Comparison of ENCODE assay signal across 10 mouse cellular contexts in genomic region chr16:28898509-28899160, GRCm38 (mm10). TPM values are rescaled to one million over a fixed set of nuclear protein-coding genes. Genes with fewer than 3 reads are reported as not detected.
DNase-seq lines count a peak whose midpoint lies in the region; ATAC-seq and TF ChIP-seq lines count a peak whose summit lies in the region.
"Had no signal": no experiment of that assay in that cellular context is flagged by ENCODE, and none has a peak within 500 bp of the region (broad histone marks: within the 10 kb centered on the region; RNA-seq: fewer than 3 reads in every experiment).

No protein-coding gene starts in this region.

- H3K27me3 ChIP-seq in heart, adult 2 months (ENCODE audit: control insufficient read depth, insufficient read depth, low read length) = no peaks in the 10 kb centered on the region
- H3K27me3 ChIP-seq in kidney, embryonic 16.5 days (ENCODE audit: insufficient read depth, low read length) = no peaks in the 10 kb centered on the region
- H3K27me3 ChIP-seq in midbrain, postnatal 0 days (ENCODE audit: insufficient read depth, low read length) = no peaks in the 10 kb centered on the region
- no peaks in the 10 kb centered on the region for H3K27me3 ChIP-seq in forebrain, embryonic 16.5 days (replicated peaks; ENCODE audit: control insufficient read depth, insufficient read depth, low read length)
- H3K27me3 ChIP-seq: embryonic facial prominence, embryonic 12.5 days had no signal

- no peaks in the 10 kb centered on the region for H3K79me2 ChIP-seq in heart, adult 2 months (replicated peaks; ENCODE audit: control insufficient read depth, insufficient read depth, low read length)

- no peak for TF ChIP-seq POLR2A in heart, adult 2 months (IDR thresholded peaks at IDR 0.05; ENCODE audit: insufficient read depth, low read depth, low read length)

- H3K9ac ChIP-seq in heart, adult 2 months (ENCODE audit: low read depth, low read length) = no peak overlapping the region
- no peak overlapping the region for H3K9ac ChIP-seq in kidney, embryonic 16.5 days (replicated peaks; ENCODE audit: low read length)
- no peak overlapping the region for H3K9ac ChIP-seq in midbrain, postnatal 0 days (replicated peaks; ENCODE audit: low read length, poor library complexity, severe bottlenecking)
- no peak overlapping the region for H3K9ac ChIP-seq in forebrain, embryonic 16.5 days (replicated peaks; ENCODE audit: low read depth, low read length)
- H3K9ac ChIP-seq: embryonic facial prominence, embryonic 12.5 days had no signal

- peak overlapping the region; percentile 8; the same call in 1 of the 2 replicates for H3K4me2 ChIP-seq in kidney, embryonic 16.5 days (replicated peaks; ENCODE audit: low read depth, low read length)
- H3K4me2 ChIP-seq in midbrain, postnatal 0 days (ENCODE audit: low read depth, low read length, poor library complexity, severe bottlenecking) = no peak overlapping the region
- H3K4me2 ChIP-seq in forebrain, embryonic 16.5 days (ENCODE audit: low read length) = no peak overlapping the region
- H3K4me2 ChIP-seq: embryonic facial prominence, embryonic 12.5 days had no signal

- peak; percentile 18 for DNase-seq in lung, adult 18-20 months
- DNase-seq in lung, postnatal 25 days (ENCODE audit: low spot score) = no peak
- peak; percentile 25 to 29 for DNase-seq in heart, adult 2 months
- peak; percentile 59 for DNase-seq in midbrain, postnatal 0 days (ENCODE audit: low spot score)
- no peak for DNase-seq in spleen, postnatal 14 days (ENCODE audit: low spot score in 2 of 2)

- H3K9me3 ChIP-seq in kidney, embryonic 16.5 days (ENCODE audit: low read length) = no peaks in the 10 kb centered on the region
- no peaks in the 10 kb centered on the region for H3K9me3 ChIP-seq in midbrain, postnatal 0 days (ENCODE audit: low read length)
- no peaks in the 10 kb centered on the region for H3K9me3 ChIP-seq in forebrain, embryonic 16.5 days (ENCODE audit: control insufficient read depth, low read length)
- H3K9me3 ChIP-seq: embryonic facial prominence, embryonic 12.5 days had no signal

- no peak for TF ChIP-seq EP300 in heart, adult 2 months (IDR thresholded peaks at IDR 0.05; ENCODE audit: insufficient read depth, low read depth, low read length)

- peak; percentile 26 for TF ChIP-seq CTCF in heart, adult 2 months (IDR thresholded peaks at IDR 0.05)
- peak; percentile 54 for TF ChIP-seq CTCF in midbrain, postnatal 0 days (IDR thresholded peaks at IDR 0.05)

- H3K27ac ChIP-seq in heart, adult 2 months = no peak overlapping the region
- no peak overlapping the region for H3K27ac ChIP-seq in kidney, embryonic 16.5 days (ENCODE audit: low read length)
- no peak overlapping the region for H3K27ac ChIP-seq in midbrain, postnatal 0 days (ENCODE audit: low read depth, low read length)
- H3K27ac ChIP-seq in forebrain, embryonic 16.5 days (ENCODE audit: low read length) = no peak overlapping the region
- H3K27ac ChIP-seq: embryonic facial prominence, embryonic 12.5 days; macrophage had no signal

- H3K36me3 ChIP-seq in heart, adult 2 months (ENCODE audit: control insufficient read depth, insufficient read depth, low read length) = no peaks in the 10 kb centered on the region
- no peaks in the 10 kb centered on the region for H3K36me3 ChIP-seq in kidney, embryonic 16.5 days (ENCODE audit: insufficient read depth, low read length)
- no peaks in the 10 kb centered on the region for H3K36me3 ChIP-seq in midbrain, postnatal 0 days (ENCODE audit: insufficient read depth, low read length)
- no peaks in the 10 kb centered on the region for H3K36me3 ChIP-seq in forebrain, embryonic 16.5 days (ENCODE audit: control insufficient read depth, insufficient read depth)

- no peak overlapping the region for H3K4me3 ChIP-seq in heart, adult 2 months
- H3K4me3 ChIP-seq in kidney, embryonic 16.5 days (ENCODE audit: low read length) = no peak overlapping the region
- no peak overlapping the region for H3K4me3 ChIP-seq in midbrain, postnatal 0 days (ENCODE audit: low read depth, low read length)
- H3K4me3 ChIP-seq in forebrain, embryonic 16.5 days (replicated peaks; ENCODE audit: low read length) = no peak overlapping the region
- H3K4me3 ChIP-seq: embryonic facial prominence, embryonic 12.5 days had no signal

- 14% methylated on average over 15 of the region's 15 CpGs for WGBS in heart, adult 2 months
- 23% methylated on average over 15 of the region's 15 CpGs for WGBS in kidney, embryonic 16.5 days
- WGBS in midbrain, postnatal 0 days = 28% methylated on average over 15 of the region's 15 CpGs
- WGBS in forebrain, embryonic 16.5 days = 36% methylated on average over 15 of the region's 15 CpGs

- ATAC-seq in kidney, embryonic 16.5 days (ENCODE audit: low FRiP score, low TSS enrichment) = 0 out of 2 replicates have a peak, but pooled peaks have one; percentile 44
- peak; percentile 35; the same call in 1 of the 2 replicates for ATAC-seq in midbrain, postnatal 0 days (ENCODE audit: low FRiP score)
- no peak for ATAC-seq in forebrain, embryonic 16.5 days
- ATAC-seq in frontal cortex, adult (ENCODE audit: low TSS enrichment) = no peak

- intact Hi-C loops in heart, adult 2 months (cut with DNase I) = no loop called here

- peaks cover 8% of the 10 kb centered on the region for H3K4me1 ChIP-seq in heart, adult 2 months (ENCODE audit: control insufficient read depth, insufficient read depth, low read length)
- H3K4me1 ChIP-seq in kidney, embryonic 16.5 days (ENCODE audit: insufficient read depth, low read length) = peaks cover 21% of the 10 kb centered on the region
- peaks cover 3% of the 10 kb centered on the region; the same call in 1 of the 2 replicates for H3K4me1 ChIP-seq in midbrain, postnatal 0 days (ENCODE audit: insufficient read depth, low read length)
- H3K4me1 ChIP-seq in forebrain, embryonic 16.5 days (replicated peaks; ENCODE audit: control insufficient read depth, insufficient read depth, low read length) = peaks cover 13% of the 10 kb centered on the region

RNA-seq across cellular contexts. Expression of gene Mb21d2, which starts 30.8 kb away (rescaled TPM):
- total RNA-seq in heart, adult 2 months (2021) = 1 to 10 TPM; 7.7 to 8.3 TPM
- polyA plus RNA-seq in heart, adult 2 months (2012; rRNA removed) = 8.2 and 9.2 TPM in 2 replicates
- polyA plus RNA-seq in kidney, embryonic 16.5 days (2015; fragmentation: Nextera tagmentation; extraction: Ambion mirVana) = 5.6 and 5.9 TPM in 2 replicates
- total RNA-seq in midbrain, postnatal 0 days (2014; rRNA removed) = 51.5 and 55.6 TPM in 2 replicates
- polyA plus RNA-seq in midbrain, postnatal 0 days (2015; fragmentation: Nextera tagmentation; extraction: Ambion mirVana) = 16.5 and 16.9 TPM in 2 replicates
- 7.9 and 9.6 TPM in 2 replicates for polyA plus RNA-seq in forebrain, embryonic 16.5 days (2015; fragmentation: Nextera tagmentation; extraction: Ambion mirVana)

Comparison
In these comparisons a context has a peak if more than half of its experiments do, and no peak if none do; other contexts are left out.
1. DNase-seq: peak in lung, adult 18-20 months (2 of 2), heart, adult 2 months (2 of 2) and midbrain, postnatal 0 days (single experiment); none in lung, postnatal 25 days (single experiment) and spleen, postnatal 14 days (0 of 2).
2. ATAC-seq: peak in kidney, embryonic 16.5 days (single experiment) and midbrain, postnatal 0 days (single experiment); none in forebrain, embryonic 16.5 days (single experiment) and frontal cortex, adult (single experiment).